Mouse (Mus musculus) layer of hippocampus, postnatal 25 days (tissue): Measurements from ENCODE around the gene Larp1. TPM values are rescaled to one million over a fixed set of nuclear protein-coding genes. Genes with fewer than 3 reads are reported as not detected.
"Not testable (repeated sequence)": the region's sequence is repeated elsewhere in the genome, so short reads cannot be mapped to it uniquely, and the experiment has no call there.

ENCODE experiments used
- DNase-seq, 2 experiments: peaks; one replicate each; pipeline ENCODE4 v3.0.0; 2022; ENCODE audit warnings: mixed read lengths in 2 of 2, low spot score in 1 of 2; ENCODE audit errors: extremely low spot score in 1 of 2
- total RNA-seq, 2 experiments: library from RNA; stranded (reverse); gene quantifications; 2 replicates each; pipeline ENCODE4 v1.2.3; 2021

Gene Larp1
- total RNA-seq, 2 experiments from 2014 or later = 84.6 to 93.1 TPM

GRCm38 (mm10) chr11:58096821-58097620 is 88.2 kb downstream of the Larp1 start:
- no peak for DNase-seq

GRCm38 (mm10) chr11:58097621-58098365 is 88.9 kb downstream of the Larp1 start:
- DNase-seq = no peak

GRCm38 (mm10) chr11:58098366-58098720 is 89.5 kb downstream of the Larp1 start:
- not testable (repeated sequence) for DNase-seq

- DNase-seq = no peak
These were observed 91.1 kb downstream of the Larp1 start for GRCm38 (mm10) chr11:58100006-58100405.

GRCm38 (mm10) chr11:58101194-58101720 is 92.4 kb downstream of the Larp1 start:
- no peak for DNase-seq

- no peak for DNase-seq
These were observed 93.3 kb downstream of the Larp1 start for GRCm38 (mm10) chr11:58102146-58102545.

GRCm38 (mm10) chr11:58102581-58103343 is 93.9 kb downstream of the Larp1 start:
- DNase-seq = no peak

- no peak for DNase-seq
These were observed 94.4 kb downstream of the Larp1 start for GRCm38 (mm10) chr11:58103344-58103653.

GRCm38 (mm10) chr11:58103697-58104306 is 94.9 kb downstream of the Larp1 start, which contains the start of gene Cnot8:
Cnot8 (plus strand) TSS chr11:58104153.
- peak; percentile 95 to 98 for DNase-seq

GRCm38 (mm10) chr11:58104351-58104791 is 95.5 kb downstream of the Larp1 start:
- DNase-seq = peak; percentile 20 to 23

- DNase-seq = no peak
These were observed 98.1 kb downstream of the Larp1 start for GRCm38 (mm10) chr11:58107009-58107408.

- no peak for DNase-seq
These were observed 98.9 kb downstream of the Larp1 start for GRCm38 (mm10) chr11:58107664-58108337.

Other genes starting within 250 kb of the Larp1 start
- 10 to 100 TPM; 55.0 to 55.4 TPM for gene Sap30l, start 207.4 kb upstream of the Larp1 start, total RNA-seq
- not detected for gene Hand1, start 176.2 kb upstream of the Larp1 start, total RNA-seq
- gene Gm12248, start 84.1 kb downstream of the Larp1 start, total RNA-seq = not detected
- 10 to 100 TPM; 52.7 to 54.5 TPM for gene Cnot8, start 95.1 kb downstream of the Larp1 start, total RNA-seq
- gene Gemin5, start 159.5 kb downstream of the Larp1 start, total RNA-seq = 10 to 100 TPM; 19.2 to 20.6 TPM
- gene Mrpl22, start 162.6 kb downstream of the Larp1 start, total RNA-seq = 10 to 100 TPM; 28.3 to 34.8 TPM
- gene Igtp, start 190.5 kb downstream of the Larp1 start, total RNA-seq = 1 to 10 TPM; 1.2 to 1.5 TPM
- 1 to 10 TPM; 1.3 to 2.1 TPM for gene Irgm2, start 190.6 kb downstream of the Larp1 start, total RNA-seq